Mouse (Mus musculus) mouse trophoblast stem cell (cell line): ENCODE results near the gene Cacna1c.
"Not testable (repeated sequence)": the region's sequence is repeated elsewhere in the genome, so short reads cannot be mapped to it uniquely, and the experiment has no call there.

Experiments used
- in situ Hi-C, 2 experiments: fragments of 300-500 bp; cut with MseI, MboI; formaldehyde crosslinking; loops; 2 replicates in 1 of 2; 3 replicates in 1 of 2; pipeline ENCODE4 v1.15.1; 2025

The Cacna1c gene

GRCm38 (mm10) chr6:119213375-119213774 lies 17.2 kb upstream of the Cacna1c start:
- in situ Hi-C loops = no loop called here

DNA sequence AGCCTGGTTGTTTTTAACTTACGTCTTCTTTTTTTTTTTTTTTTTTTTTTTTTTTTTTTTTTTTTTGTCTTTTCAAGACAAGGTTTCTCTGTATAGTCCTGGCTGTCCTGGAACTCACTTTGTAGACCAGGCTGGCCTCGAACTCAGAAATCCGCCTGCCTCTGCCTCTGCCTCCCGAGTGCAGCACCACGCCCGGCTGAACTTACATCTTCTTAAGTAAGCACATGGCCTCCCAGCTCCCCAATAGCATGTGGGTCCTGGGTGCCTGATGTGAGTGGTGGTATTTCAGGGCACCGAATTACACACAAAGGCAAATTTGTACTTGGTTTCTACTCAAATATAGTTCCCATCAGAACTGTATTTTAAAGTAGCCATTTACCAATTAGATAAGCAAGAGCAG lies 9.8 kb upstream of the Cacna1c start:
- in situ Hi-C loops = not testable (repeated sequence)

- in situ Hi-C loops = no loop called here
Measured at GRCm38 (mm10) chr6:119204915-119205314, 8.7 kb upstream of the Cacna1c start.

DNA sequence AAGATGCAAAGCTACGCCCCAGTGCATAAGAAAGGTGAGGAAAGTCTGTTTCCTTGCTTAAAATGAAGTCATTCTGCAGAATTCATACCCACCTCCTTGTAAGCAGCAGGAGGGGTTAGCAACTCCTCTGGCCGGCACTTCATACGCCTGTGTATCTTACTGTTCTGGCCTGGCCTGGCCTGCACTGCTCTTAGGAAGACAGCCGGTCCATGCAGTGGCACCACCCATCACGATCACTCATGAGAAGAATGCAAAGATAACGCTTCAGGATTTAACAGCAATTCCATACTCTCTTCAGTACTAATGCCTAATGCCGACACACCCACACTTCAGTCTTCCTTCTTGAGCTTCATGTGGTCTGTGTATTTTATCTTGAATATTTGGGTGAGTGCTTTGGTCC lies 8.1 kb upstream of the Cacna1c start:
- in situ Hi-C loops = no loop called here

GRCm38 (mm10) chr6:119201575-119201974 lies 5.4 kb upstream of the Cacna1c start:
- in situ Hi-C loops = no loop called here

DNA sequence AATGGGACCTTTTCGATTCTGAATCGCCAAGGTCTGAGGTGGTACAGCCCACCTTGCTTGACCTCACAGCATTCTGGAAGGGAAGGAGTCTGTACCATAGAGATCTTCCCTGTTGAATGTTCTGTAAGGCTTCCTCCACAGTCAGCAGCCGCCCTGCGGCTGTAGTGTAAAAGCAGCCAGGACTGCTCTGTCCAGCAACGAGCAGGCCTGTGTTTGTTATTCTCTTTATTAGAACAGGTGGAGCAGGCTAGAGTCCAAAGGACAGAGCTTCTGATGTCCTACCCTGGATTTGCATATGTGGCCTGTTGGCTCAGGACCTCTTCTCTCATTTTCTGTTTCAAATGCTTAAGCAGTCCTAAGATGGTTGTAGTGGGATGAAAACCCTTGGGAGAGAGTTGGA lies 4.1 kb upstream of the Cacna1c start:
- in situ Hi-C loops = no loop called here

DNA sequence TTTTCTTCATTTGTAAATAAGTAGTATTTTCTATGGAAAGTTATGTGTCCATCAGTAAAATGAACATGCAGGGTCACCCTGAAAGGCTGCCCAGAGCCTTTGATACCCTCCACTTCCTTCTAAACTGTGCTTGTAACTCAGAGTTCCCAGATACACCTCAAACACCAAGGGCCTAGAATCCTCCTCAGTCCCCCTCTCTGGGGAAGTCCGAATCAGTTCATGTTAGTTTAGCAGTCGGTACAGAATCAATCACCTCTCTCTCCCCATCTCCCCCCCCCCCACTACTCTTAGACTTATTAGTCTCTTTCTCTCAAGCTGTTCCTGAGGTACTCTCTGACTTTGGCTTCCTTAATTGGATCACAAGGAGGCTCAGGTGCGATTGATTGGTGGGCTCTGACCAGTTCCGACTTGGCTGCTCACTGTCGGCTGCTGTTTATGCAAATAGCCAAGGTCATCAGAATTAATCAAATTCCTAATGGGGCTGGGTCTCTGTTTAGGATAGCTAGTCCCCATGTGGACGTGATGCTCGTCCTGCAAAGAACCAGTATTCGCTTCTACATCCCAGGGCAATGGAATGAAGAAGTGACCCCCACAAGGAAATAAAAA lies 3.2 kb upstream of the Cacna1c start:
- in situ Hi-C loops = no loop called here

DNA sequence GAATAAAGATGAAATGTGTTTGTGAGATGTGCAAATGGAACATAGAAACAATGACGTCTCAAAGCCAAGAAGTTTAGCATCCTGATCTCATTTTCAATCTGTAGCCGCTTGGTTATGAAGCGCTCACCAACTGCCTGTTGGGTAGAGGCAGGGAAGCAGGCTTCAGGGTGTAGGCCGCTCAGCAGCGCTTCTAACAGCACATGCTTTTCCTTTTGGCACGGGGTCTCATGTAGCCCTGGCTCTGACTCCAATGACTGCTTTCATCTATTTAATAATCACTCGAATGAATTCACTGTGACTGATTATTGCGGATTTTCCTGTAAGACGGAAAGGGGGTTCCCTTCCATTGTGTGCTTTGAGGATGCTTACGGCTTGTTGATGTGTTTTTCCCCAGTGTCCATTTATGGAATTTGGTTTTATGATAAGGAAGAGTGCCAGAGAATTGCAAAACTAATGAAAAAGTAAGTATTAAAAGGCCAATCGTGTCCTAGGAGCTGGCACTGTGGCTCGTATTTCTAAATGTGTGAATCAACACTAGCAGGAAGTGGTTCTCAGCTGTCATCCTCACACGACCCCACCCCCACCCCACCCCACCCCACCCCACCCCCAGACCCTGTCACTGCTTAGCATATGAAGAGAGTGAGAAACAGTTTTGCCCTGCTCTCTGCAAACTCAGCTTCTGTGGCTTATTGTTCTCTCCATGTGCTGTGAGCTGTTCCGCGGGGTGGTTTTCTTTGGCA lies 2.5 kb upstream of the Cacna1c start:
- in situ Hi-C loops = no loop called here

DNA sequence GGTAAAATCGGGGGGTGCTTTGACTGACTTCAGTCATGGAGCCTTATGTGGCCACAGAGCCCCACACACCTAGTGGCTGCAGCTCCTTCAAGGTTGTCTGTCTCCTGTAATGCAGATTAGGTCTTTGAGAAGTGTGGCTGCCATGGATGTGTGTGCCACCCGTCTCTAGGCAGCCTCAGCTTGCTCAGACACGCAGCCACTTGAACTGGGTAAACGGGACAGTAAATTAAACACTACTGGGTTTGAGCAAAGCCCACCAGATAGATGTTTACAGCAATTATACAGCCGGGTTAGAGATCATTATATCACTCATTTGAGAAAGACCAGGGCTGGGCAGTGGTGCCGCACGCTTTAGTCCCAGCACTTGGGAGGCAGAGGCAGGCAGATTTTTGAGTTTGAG lies 1.6 kb downstream of the Cacna1c start:
- in situ Hi-C loops = no loop called here

GRCm38 (mm10) chr6:119194161-119194560 lies 2.1 kb downstream of the Cacna1c start:
- in situ Hi-C loops = no loop called here

DNA sequence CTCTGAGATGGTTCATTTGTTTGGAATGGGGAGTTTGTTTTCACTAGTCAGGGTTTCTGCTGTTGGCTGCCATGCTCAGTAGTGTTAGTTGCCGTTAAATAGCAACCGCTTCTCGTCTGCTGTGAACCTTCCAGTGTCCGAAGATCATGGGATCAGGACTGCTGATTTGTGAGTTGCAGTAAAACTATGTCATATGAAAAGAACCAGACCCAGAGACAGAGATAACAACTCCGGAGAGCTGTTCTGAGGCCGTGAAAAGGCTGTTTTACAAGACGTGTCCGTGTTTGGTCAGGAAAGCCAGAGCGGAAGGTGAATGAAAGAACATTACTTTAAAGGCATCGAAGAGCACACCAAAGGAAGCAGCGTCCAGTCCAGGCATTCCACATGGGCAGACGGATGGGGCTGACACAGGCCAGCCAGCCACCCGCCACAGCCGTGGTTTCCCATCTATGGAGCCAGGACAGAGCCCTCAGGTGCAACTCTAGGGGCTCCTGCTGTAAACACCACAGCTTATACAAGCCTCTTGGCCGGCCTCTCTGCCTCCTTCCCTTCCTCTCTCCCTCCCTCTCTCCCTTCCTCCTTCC lies 2.6 kb downstream of the Cacna1c start:
- in situ Hi-C loops = no loop called here

DNA sequence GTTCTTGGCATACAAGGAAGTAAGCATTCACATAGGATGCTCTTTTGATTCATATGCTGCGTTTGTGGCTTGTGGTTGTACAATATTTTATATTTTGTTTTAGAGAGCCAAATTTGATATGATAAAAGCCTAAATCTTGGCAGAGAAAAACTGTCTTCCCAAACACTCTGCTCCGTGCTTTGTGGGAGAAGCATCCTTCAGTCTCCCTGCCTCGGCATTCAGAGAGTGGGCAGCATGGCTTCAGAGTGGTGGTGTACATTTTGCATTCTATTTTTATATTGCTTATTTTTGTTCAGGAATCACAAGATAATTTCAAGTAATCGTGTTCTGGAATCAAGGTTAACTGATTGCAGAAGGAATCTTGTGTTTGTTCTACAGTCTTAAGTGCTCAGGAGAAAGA lies 4.7 kb downstream of the Cacna1c start:
- in situ Hi-C loops = no loop called here

GRCm38 (mm10) chr6:119187631-119188030 lies 8.6 kb downstream of the Cacna1c start:
- in situ Hi-C loops = no loop called here

DNA sequence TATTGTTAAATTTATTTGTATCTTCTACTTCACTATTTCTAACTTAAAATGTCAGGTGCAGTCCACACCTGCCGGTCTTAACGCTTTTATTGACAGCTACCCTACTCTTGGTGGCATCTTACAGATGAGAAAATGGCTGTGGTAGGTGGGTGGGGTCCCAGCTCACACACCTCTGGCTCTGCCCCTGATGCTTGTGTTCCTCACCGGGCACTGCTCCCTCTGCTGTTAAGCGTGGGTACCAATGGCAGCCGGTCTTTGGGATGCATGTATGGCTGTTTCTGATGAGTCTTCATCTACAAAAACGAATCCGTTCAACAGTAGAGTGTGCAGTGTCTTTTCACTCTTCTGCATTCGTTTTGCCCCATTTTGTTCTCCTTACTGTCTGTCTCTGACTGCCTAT lies 9.6 kb downstream of the Cacna1c start:
- in situ Hi-C loops = no loop called here

DNA sequence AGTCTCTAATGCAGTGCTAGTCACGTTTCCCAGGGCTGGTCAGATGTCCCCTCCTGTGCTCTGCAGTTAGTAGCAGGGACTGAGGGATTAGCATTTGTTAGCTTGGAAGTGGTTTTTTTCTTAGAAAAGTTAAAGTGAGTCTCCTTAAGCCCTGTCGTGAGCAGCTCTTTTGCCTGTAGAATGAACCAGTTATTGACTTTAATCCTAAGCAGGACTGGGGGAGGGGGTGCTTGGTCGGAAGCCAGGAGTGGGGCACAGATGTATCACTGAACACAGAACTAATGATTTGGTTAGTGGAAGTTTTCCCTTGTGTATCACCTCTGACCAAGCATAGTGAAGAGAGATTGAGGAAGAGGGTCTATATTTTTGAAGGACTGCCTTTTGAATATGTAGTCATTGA lies 12.4 kb downstream of the Cacna1c start:
- in situ Hi-C loops = no loop called here

- in situ Hi-C loops = no loop called here
Measured at GRCm38 (mm10) chr6:119182211-119182610, 14.0 kb downstream of the Cacna1c start.

GRCm38 (mm10) chr6:119180188-119180587 lies 16.0 kb downstream of the Cacna1c start:
- in situ Hi-C loops = no loop called here

DNA sequence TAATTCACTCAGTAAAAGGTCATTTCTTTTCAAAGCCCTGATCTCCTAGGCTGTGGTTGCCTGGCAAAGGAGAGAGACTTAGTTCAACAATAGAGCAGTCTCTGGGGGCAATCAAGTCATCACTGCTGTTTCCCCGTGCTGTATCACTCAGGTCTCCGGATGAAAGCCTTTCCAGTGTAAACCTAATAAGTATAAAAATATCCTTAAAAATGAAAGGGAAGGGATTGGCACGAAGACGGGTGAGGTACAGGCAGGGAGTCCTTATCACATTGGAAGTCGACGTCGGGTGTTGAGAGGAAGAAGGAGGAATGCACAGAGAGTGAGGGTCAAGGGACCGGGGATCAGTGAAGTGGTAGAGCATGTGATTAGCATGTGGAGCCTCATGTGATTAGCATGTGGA lies 19.1 kb downstream of the Cacna1c start:
- in situ Hi-C loops = no loop called here

DNA sequence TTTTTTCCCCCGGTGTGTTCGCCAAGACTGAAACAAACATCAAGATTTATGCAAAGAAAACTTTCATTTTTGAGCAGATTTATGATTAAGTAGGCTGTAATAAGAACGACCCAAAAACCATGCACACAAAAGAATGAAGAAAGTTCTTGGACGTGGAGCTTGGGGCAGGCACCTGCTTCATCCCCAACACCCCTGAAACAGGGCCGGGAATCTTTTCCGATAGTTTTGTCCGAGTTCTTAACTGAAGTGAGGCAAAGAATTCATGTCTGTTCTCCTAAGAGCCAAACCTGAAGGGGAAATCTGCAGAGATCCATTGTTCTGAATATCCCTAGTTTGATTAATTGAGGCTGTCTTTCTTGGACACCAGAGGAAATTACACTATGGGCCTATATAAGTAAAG lies 20.1 kb downstream of the Cacna1c start:
- in situ Hi-C loops = no loop called here

DNA sequence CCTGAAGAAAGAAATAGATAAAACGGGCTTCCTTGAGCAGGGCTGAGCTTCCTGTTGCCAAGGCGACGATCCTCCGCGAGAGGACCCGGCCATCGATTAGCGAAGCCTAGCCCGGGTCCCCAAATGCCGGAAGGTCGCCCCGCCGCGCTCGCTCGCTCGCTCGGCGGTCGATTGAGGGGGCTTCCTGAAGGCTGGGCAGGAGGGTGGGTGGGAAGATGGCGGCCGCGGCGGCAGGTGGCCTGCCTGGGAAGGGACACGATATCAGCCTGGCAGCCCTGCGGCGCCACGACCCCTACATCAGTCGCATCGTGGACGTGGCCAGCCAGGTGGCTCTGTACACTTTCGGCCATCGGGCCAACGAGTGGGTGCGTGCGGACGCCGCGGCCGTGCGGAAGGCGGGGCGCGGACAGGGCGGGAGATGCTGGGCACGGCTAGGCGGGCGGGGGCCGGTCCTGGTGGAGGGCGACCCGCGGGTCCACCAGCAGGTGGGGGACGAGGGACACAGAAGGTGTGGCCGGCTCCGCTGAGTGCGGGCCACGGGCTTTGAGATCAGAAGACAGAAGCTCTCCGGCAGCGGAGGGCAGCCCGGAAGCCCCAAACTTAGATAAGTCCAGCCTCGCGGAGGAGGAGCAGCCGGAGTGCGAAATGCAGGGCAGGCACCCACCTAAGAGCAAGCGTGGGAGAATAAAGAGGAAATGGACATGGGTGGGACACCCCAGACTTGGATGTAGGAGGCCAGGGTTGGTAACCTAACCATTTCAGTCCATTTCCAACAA lies 21.0 kb downstream of the Cacna1c start, which contains the start of gene Dcp1b:
Gene Dcp1b (plus strand): TSS at position 176 of the 776 bp plus-strand sequence.
- in situ Hi-C loops = no loop called here

DNA sequence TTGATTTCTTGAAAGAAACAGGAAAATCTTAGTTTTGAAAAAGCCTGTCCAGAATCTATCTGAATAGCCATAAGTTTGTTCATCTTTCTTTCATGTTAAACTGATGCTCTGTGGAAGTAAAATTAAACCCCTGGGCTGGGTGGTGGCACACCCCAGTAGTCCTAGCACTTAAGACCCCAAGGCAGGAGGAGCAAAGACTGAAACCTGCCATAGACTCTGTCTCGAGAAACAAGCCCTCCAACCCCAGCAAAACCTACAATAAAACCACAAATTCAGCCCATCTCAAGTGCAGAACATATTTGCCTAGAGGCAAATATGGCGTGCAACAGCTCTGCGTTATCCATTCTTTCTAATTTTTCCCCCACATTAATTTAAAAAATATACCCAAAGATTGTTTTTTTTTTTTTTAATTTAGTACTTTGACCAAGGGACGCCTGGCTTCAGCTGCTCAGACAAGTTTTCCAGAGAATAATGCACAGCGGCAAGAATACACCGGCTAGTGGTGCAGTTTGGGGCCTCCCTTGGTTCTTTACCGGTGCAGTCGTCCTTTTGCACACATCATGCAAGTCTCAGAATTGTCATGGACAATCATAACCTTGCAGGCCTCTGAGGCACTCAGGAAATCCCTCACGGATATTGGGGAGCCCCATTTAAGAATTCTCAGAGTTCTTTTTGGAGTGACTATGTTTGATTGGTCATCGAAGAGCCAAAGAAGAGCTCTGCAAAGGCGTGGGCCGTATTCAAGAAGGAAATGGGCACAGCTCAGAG lies 21.7 kb downstream of the Cacna1c start:
- in situ Hi-C loops = no loop called here

DNA sequence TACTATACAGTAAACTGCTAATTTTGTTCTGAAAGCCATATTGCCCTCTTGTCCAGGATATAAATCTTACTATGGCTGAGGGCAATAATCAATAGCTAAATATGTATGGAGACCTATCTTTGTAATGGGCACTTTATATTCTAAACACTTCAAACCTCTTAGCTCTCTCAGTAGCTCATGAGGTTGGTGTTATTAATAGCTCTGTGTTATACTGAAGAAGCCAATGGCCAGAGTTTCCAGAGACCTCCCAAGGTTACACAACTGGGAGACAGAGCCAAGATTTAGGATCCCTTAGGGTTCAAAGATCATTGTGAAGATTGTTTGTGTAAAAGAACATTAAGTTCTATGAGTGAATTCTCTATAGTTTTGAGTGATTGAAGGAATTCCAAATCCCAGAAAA lies 30.5 kb downstream of the Cacna1c start:
- in situ Hi-C loops = no loop called here
